Mouse (Mus musculus) spleen, adult 2 months (tissue): Measurements from ENCODE around the gene Mrpl52.

Experiments used
- CTCF ChIP-seq: fragments of 200-500 bp; IDR thresholded peaks from 2 replicates; pipeline ENCODE4 v1.5.1; 2011; ENCODE audit warnings: mild to moderate bottlenecking, inconsistent platforms; ENCODE audit not compliant: insufficient read depth, insufficient read length, insufficient replicate concordance; ENCODE audit errors: extremely low read depth
- POLR2A ChIP-seq: fragments of 200-500 bp; IDR thresholded peaks from 2 replicates; pipeline ENCODE4 v1.6.1; 2011; ENCODE audit warnings: low read depth, low read length, inconsistent platforms

- TF ChIP-seq CTCF (no peak), POLR2A (no peak)
These were observed 14.7 kb downstream of the Mrpl52 start for GRCm38 (mm10) chr14:54441365-54441764.
